Mouse (Mus musculus) monocyte, adult 5-6 weeks (primary cell): ENCODE results near the gene Inpp4a. TPM values are rescaled to one million over a fixed set of nuclear protein-coding genes. Genes with fewer than 3 reads are reported as not detected.

Source experiments
- ATAC-seq: fragments of 153-309, 156-312 bp; replicated peaks from 2 replicates; pipeline ENCODE4 v1.8.0; 2017; ENCODE audit warnings: mild to moderate bottlenecking; ENCODE audit not compliant: low TSS enrichment, insufficient number of reproducible peaks, severe bottlenecking, poor library complexity, low FRiP score
- total RNA-seq: library from RNA; stranded (forward); fragments of 200-1000, 200-491, 200-594 nt; gene quantifications from 3 replicates; pipeline ENCODE4 v1.2.3, GENCODE M21; 2017

The Inpp4a gene
- total RNA-seq, 1 experiment from 2014 or later = 17.4 TPM

DNA sequence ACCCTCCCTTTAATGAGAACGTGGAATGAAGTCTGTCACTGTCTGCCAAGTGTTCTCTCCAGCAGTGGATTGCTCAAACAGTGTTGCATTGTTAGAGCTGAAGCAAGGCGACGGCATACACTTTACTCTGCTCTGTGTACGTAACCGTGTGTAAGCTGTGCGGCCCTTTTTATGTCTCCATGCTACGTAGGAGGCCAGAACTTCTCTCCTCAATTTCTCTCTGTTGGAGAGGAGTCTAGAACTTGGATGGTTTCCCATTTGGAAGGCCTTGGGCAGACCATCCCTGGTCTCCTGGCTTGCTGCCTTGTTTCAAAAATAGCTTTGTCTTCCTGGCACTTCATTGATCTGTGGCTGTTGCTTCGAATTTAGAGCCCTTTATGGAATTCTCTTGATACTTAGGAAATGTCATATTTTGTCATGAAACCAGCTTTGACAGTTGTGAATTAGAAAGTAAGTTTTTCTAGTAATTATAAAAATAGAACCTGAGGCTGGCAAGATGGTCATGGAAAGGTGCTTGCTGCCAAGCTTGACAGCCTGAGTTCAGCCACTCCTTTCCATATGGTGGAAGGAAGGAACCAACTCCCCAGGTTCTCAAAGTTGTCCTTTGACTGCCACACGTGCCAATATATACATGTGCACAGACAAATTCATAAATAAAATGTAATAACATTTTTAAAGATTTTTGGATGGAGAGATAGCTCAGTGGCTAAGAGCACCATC, 47.9 kb downstream of the Inpp4a start:
- ATAC-seq = no peak

DNA sequence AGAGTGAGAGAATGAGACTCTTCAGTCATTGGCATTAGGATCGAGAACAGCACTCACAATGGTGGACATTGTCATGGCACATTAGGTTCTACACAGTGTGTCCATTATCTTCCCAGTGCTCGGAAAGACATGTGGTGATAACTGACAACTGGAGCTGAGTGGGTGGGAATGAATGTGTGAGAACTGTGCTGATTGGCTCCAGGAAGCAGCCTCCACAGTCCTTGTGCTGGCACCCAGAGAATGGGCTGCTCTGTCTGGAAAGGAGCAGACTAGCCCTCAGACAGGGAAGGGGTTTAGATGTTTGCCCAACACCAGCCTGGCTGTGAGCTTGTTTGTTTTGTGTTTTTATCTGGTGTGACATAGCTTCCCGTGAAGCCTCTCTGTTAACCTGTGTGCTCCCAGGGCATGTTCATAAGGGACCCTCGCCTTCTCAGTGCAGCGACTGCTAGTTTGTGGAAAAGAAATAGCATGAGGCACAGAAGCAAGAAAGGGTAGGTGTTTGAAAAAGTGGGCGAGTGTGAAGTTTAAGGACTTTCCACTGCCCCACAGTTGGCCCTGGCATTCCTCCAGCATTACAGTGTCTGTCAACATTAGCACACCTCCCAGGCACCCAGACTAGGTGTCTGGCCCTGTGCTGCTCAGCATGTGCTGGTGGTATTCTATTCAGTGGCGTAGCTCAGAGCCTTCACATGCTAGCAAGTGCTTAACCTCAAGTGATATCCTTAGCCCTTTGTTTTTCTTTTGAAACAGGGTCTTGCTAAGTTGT, 51.4 kb downstream of the Inpp4a start:
- ATAC-seq = no peak

GRCm38 (mm10) chr1:37351961-37352360, 52.3 kb downstream of the Inpp4a start:
- no peak for ATAC-seq

GRCm38 (mm10) chr1:37353456-37353855, 53.8 kb downstream of the Inpp4a start:
- no peak for ATAC-seq

DNA sequence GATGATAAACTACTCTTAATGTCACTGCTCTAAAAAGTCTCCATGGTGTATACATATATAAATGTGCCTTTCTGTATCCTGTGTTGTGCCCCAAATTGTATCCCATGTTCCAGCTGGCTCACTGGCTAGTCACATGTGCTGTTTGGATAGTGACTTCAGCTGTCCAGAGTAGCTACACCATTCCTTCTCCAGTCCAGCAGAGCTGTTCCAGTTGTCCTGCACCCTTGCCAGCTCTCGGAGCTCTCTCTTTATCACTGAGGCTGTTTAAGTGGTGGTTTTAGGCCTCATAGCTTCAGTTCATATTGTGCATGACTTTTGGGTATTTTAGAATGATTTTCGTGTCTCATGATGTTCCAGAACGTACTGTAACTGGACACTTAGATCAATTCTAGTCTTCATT, 55.8 kb downstream of the Inpp4a start:
- no peak for ATAC-seq

- no peak for ATAC-seq
Measured at GRCm38 (mm10) chr1:37356305-37356704, 56.6 kb downstream of the Inpp4a start.

DNA sequence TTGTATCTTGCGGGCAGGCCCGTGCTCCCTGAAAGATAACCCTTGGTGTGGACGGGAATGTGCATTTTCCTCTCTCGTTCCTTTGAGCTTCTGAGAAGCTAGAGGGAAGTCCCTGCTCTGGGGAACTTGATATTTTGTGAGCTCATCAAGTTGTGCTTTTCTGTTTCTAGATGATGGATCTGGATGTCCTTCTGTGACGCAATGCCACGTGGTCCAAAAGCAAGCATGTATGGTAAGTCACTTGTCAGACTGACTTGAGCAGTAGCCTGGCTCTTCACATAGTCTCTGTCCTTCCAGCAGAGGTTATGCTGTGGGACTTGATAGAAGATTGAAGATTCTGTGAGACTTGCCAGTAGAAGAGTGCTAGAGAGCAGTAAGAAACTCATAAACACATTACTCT, 57.5 kb downstream of the Inpp4a start:
- no peak for ATAC-seq

DNA sequence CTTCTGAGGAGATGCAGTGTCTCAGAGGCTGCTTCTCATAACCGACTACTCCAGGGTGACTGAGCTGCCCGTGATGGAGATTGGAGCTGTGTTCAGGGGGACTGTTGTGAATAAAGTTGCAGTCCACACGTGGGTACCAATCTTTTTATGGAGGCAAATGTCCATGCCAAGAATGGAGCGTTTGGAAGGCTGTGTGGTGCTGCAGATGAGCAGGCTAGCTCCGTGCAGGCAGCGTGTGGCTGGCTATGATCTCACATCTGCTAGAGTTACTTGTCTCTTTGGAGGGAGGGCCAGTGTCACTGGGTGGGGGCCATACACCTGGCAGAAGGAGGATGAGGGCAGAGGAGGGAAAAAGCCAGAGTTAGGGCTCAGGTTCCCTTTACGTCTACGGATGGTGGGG, 59.0 kb downstream of the Inpp4a start:
- ATAC-seq = no peak

DNA sequence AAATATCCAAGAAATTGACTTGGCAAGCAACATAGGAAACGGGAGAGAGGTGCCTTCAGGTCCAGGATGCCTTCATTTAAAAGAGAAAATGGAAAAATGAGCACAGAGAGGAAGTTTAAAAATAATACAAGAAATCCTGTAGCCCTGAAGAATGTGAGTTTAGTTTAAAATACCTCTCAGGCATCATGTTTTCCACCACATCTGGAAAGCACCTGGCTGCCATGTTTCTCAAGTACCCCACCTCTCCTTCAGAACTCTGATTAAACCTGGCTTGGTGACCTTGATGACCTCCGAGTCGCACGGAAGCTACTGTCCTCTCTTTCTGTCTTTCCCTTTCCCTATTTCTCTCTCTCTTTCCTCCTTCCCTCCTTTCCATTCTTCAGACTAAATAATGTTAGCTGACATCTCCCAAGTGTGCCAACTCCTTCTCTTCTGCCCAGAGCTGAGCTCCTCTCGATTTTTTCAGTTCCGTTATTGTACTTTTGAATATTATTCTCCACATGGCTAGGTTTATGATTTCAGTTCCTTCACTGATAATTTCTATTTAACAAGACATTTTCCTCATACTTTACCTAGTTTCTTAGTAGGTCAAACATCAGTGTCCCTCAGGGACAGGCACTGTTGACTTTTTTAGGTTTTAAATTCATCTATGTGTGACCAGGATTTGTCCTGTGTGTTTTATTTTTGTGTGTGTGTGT, 59.9 kb downstream of the Inpp4a start:
- ATAC-seq = no peak

DNA sequence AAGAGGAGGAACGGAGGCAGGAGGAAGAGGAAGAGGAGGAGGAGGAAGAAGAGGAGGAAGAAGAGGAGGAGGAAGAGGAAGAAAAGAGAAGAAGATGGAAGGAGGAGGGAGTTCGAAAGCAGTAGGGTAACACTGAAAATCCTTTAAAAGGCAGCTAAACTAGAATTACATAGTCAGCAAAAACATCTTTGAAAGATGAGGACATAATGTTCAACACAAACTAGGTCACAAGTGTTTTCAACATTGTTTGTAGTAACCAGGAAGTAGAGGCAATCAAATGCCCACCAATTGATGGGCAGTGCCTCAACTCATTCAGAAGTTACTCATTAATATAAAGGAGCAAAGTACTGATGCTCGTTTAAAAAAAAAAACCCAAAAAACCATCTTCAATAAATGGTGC, 61.1 kb downstream of the Inpp4a start:
- ATAC-seq = no peak

- ATAC-seq = no peak
Measured at GRCm38 (mm10) chr1:37362721-37363120, 63.1 kb downstream of the Inpp4a start.

GRCm38 (mm10) chr1:37368125-37368524, 68.5 kb downstream of the Inpp4a start:
- ATAC-seq = no peak

- ATAC-seq = no peak
Measured at GRCm38 (mm10) chr1:37368768-37369385, 69.2 kb downstream of the Inpp4a start.

- no peak for ATAC-seq
Measured at GRCm38 (mm10) chr1:37376177-37376576, 76.5 kb downstream of the Inpp4a start.

DNA sequence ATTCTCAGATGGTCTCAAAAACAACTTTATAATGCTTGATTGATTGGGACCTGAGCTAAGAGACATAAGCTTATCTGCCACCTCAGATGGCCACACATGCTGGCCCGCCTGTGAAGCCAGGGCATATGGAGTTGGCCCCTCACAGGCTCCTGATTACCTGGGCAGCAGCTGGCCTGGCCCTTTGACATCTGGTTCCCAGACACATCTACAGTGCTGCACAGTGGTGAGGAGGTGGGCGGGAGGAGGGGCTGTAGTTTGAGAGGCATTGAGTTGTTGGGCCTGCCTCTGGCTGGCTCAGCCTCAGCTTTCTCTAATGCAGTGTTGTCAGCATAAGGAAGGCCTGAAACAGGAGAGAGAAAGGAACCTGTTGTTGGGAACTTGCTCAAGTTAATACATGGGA, 77.1 kb downstream of the Inpp4a start:
- no peak for ATAC-seq

DNA sequence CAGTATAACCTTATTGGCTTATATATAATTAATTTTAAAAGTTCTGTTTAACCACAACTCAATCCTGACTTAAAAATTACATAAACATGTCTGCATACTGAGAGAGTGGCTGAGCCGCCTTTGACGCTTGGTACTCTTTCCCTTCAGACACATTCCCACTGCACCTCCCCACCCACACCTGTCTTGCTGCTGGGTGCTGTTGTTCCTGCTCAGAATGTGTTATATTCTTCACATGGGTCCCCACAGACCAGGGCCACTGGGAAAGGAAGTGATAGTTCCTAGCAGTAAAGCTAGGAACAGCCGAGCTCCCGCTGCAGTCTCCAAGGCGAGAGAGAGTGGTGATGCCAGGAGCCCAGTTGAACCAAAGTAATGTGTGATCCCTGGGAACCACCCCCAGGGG, 78.4 kb downstream of the Inpp4a start:
- ATAC-seq = no peak

DNA sequence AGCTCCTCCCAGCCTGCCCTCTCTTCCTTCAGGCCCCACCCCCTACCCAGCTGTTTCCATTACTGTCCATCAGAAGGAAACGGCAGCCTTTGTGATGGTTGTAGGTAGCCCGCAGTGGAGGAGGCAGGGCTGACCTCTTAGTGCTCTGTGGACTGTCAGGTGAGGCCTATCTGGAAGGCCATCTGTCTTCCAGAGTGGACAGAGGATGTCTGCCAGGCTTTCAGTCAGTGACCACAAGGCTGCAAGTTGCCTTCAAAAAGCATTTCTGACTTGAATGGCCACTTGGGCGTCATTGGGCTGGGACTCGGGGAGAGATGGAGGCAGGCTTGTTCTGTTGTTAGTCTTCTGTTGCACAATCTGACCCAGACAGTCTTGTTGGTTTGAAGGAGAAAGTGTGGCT, 79.9 kb downstream of the Inpp4a start:
- no peak for ATAC-seq

GRCm38 (mm10) chr1:37380913-37381312, 81.2 kb downstream of the Inpp4a start:
- ATAC-seq = no peak

DNA sequence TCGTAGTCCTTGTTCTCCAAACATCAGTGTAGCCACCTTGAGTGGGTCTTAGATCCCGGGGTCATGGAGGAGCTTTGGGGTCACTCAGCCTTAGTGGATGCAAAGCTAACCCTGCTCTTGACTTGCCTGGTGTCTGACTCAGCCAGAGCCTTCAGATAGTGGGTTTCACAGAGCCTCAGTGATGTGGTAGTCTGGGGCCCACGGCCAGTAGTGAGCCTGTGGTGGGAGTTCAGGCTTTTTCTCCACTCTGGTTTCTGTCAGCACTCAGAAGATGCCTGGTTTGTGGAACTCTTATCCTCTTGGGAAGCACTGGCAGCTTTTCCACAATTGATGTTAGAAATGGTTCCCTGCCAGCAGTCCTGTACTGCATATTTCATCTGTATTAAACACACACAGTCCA, 84.6 kb downstream of the Inpp4a start:
- no peak for ATAC-seq
